Mouse (Mus musculus) lung, adult 2 months (tissue): Measurements from ENCODE around the gene Sema7a.

ENCODE experiments used
- CTCF ChIP-seq: fragments of 200-500 bp; IDR thresholded peaks from 2 replicates; pipeline ENCODE4 v1.5.1; 2011; ENCODE audit warnings: mild to moderate bottlenecking, low read length, control low read depth; ENCODE audit not compliant: insufficient read depth
- POLR2A ChIP-seq: fragments of 200-500 bp; IDR thresholded peaks from 2 replicates; pipeline ENCODE4 v1.6.1; 2011; ENCODE audit warnings: low read depth, mild to moderate bottlenecking, control low read depth, low read length, borderline replicate concordance; ENCODE audit errors: extremely low read depth

DNA sequence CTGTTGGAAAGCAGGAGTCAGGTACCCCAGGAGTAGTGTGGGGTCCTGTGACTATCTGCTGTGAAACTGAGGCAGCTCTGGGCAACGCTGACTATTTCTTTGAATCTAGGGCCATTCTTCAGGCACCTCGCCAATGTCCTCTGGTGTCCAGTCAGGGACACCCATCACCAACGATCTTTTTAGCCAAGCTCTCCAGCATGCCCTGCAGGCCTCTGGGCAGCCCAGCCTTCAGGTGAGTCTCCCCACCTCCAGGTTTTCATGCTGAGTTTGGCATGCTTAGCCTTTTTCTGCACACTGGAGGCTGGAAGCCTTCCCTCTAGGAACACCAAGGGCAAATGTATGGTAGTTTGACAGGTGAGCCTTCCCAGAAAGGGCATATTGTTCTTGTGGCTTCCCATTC is 16.9 kb upstream of the Sema7a start:
- TF ChIP-seq CTCF = no peak
- TF ChIP-seq POLR2A = no peak
